Mouse (Mus musculus) layer of hippocampus, adult 6 months (tissue): ENCODE results near the gene 4930568D16Rik. TPM values are rescaled to one million over a fixed set of nuclear protein-coding genes. Genes with fewer than 3 reads are reported as not detected.

Experiments
- long read RNA-seq, 2 experiments: library from polyadenylated mRNA; unstranded; transcript quantifications; one replicate each; pipeline ENCODE4 v2.0.0; 2019 to 2020
- polyA plus RNA-seq: library from polyadenylated mRNA; unstranded; fragments of <200 nt; fragmentation: Nextera tagmentation; gene quantifications from 2 replicates; pipeline ENCODE4 v1.2.3, GENCODE M21; 2021

Gene 4930568D16Rik
- polyA plus RNA-seq = not detected in 2 replicates
- long read RNA-seq, experiment 1 = 0 reads
- long read RNA-seq, experiment 2 = 0 reads

DNA sequence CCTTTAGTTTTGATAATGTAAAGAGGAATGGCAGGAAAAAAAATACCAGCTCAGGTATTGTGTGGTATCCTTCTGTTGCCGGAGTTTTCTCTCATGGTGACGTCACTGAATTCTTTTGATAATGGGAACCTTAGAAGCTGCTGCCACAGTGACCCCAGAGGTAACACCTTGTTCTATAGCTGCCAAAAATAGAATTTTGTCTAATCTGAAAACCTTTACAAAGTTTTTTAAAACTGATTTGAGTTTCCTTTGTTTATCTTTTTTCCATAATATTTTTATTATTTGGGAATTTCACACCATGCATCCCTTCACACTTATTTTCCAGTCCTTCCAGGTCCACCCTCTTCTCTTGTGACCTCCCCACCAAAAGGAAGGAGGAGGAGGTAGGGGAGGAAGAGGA, at the start of gene 4930568D16Rik:
Gene 4930568D16Rik, minus strand, starts transcription at position 101 of the 400 bp plus-strand sequence.

DNA sequence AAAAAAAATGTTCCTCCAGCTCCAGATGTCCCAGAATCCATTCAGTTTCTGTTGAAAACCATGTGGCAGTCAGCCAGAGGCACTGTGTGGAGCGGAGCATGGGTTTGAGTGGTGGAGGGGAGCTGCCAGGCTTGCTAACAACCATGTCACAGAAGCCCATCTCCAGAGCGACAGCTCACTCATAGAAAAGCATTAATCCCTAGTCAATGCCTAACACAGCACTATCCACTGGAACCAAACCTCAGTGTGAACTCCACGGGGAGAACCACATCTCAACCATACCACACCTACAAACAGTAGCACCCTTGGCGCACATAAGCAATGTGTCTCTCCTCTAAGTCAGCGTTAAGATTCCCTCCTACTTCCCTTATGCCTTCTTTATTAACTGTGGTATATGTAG, 29.6 kb upstream of the 4930568D16Rik start, which contains the start of gene 4930402F06Rik:
Gene 4930402F06Rik, minus strand, starts transcription at position 80 of the 400 bp plus-strand sequence.

DNA sequence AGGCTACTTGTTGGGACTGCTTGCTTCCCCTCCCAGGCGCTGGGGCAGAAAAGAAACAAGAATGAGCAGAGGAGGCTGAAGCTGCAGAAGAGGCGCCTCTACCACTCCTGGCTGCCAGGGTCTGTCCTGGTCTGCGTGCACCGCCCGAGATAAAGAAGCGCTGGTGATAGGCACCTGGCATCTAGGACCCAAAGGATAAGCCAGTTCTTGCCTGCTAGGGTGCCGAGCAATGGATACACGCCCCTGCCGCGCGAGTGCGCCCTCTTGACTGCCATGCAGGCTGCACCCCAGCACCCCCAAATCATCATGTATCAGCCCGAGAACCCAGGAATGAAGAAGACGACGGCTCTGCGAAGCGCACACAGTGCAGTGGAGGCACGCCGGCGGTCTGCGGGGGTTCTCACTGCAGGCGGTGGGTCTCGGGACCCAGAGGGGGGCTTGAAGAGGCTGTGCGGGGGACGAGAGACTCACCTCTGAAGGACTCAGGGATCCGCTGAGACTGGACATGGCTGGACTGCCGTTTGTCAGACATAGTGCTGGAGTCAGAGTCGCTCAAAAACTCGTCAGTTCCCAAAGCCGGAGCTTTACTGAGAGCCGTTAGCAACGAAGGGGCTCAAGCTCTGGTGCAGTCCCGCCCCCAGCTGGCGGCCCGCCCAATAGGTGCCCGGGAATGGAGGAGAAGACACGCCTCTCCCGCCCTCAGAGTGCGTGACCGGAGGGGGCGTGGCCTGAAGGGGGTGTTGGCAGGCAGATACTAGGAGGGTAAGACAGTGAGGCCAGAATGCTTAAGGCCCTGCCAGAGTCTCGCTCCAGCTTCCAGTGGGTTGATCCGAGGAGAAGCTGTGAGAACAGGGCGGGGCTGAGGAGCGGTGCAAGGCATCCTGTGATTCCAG, 30.9 kb downstream of the 4930568D16Rik start, which contains the start of gene Stom:
Gene Stom, minus strand, starts transcription at position 589 of the 893 bp plus-strand sequence.

Other genes starting within 250 kb of the 4930568D16Rik start
- gene Rab14, start 166.6 kb downstream of the 4930568D16Rik start, polyA plus RNA-seq = 425 and 487 TPM in 2 replicates
- 88.5 and 93.5 TPM in 2 replicates for gene Gsn, start 111.3 kb downstream of the 4930568D16Rik start, polyA plus RNA-seq
- gene Stom, start 30.8 kb downstream of the 4930568D16Rik start, polyA plus RNA-seq = 4.8 and 7.1 TPM in 2 replicates
- gene 4930402F06Rik, start 29.4 kb upstream of the 4930568D16Rik start, polyA plus RNA-seq = not detected in 2 replicates
- gene Ggta1, start 95.5 kb upstream of the 4930568D16Rik start, polyA plus RNA-seq = 1.6 and 2.4 TPM in 2 replicates
- 10.0 and 10.3 TPM in 2 replicates for gene Dab2ip, start 190.5 kb upstream of the 4930568D16Rik start, polyA plus RNA-seq